Mouse (Mus musculus): ENCODE measurements at regions not wholly inside any gene's neighbourhood (a gene's known extent, or its start where the extent isn't known, plus 50 kb on each side); places are given as distances from the start of the nearest gene placed in this dataset.

GRCm38 (mm10) chr15:59879311-59879710 is 137.1 kb downstream of the 4933412E24Rik start:
- TF ChIP-seq POLR2A (IDR thresholded peaks at IDR 0.05; ENCODE audit: insufficient read depth, low read depth, low read length) (no peak), CTCF (IDR thresholded peaks at IDR 0.05; ENCODE audit: insufficient read depth, low read depth, low read length) (no peak)

All from olfactory bulb, adult 2 months (tissue).